Mouse (Mus musculus): ENCODE results near the gene Magi1.

Gene Magi1

GRCm38 (mm10) chr6:94158119-94158848 lies 125.4 kb downstream of the Magi1 start:
- no peak for DNase-seq (ENCODE audit: low spot score)

- no peak for DNase-seq (ENCODE audit: low spot score)
Observed at GRCm38 (mm10) chr6:94155996-94156395, 127.7 kb downstream of the Magi1 start.

GRCm38 (mm10) chr6:94154854-94155601 lies 128.7 kb downstream of the Magi1 start:
- DNase-seq (ENCODE audit: low spot score), result no peak

GRCm38 (mm10) chr6:94152881-94153280 lies 130.8 kb downstream of the Magi1 start:
- no peak for DNase-seq (ENCODE audit: low spot score)

- DNase-seq (ENCODE audit: low spot score), result no peak
Observed at GRCm38 (mm10) chr6:94150876-94151275, 132.8 kb downstream of the Magi1 start.

GRCm38 (mm10) chr6:94149800-94150199 lies 133.9 kb downstream of the Magi1 start:
- DNase-seq (ENCODE audit: low spot score), result no peak

- no peak for DNase-seq (ENCODE audit: low spot score)
Observed at GRCm38 (mm10) chr6:94146206-94146493, 137.6 kb downstream of the Magi1 start.

GRCm38 (mm10) chr6:94145430-94146205 lies 138.1 kb downstream of the Magi1 start:
- peak; percentile 36 for DNase-seq (ENCODE audit: low spot score)

- no peak for DNase-seq (ENCODE audit: low spot score)
Observed at GRCm38 (mm10) chr6:94142493-94142892, 141.2 kb downstream of the Magi1 start.

- DNase-seq (ENCODE audit: low spot score), result no peak
Observed at GRCm38 (mm10) chr6:94141496-94141895, 142.2 kb downstream of the Magi1 start.

GRCm38 (mm10) chr6:94139952-94140414 lies 143.7 kb downstream of the Magi1 start:
- no peak for DNase-seq (ENCODE audit: low spot score)

GRCm38 (mm10) chr6:94136693-94137092 lies 147.0 kb downstream of the Magi1 start:
- no peak for DNase-seq (ENCODE audit: low spot score)

- DNase-seq (ENCODE audit: low spot score), result no peak
Observed at GRCm38 (mm10) chr6:94134159-94134558, 149.6 kb downstream of the Magi1 start.

- no peak for DNase-seq (ENCODE audit: low spot score)
Observed at GRCm38 (mm10) chr6:94131999-94132398, 151.7 kb downstream of the Magi1 start.

GRCm38 (mm10) chr6:94130389-94130788 lies 153.3 kb downstream of the Magi1 start:
- DNase-seq (ENCODE audit: low spot score), result no peak

- DNase-seq (ENCODE audit: low spot score), result no peak
Observed at GRCm38 (mm10) chr6:94126763-94127162, 157.0 kb downstream of the Magi1 start.

GRCm38 (mm10) chr6:94125144-94125543 lies 158.6 kb downstream of the Magi1 start:
- no peak for DNase-seq (ENCODE audit: low spot score)

GRCm38 (mm10) chr6:94124279-94124678 lies 159.4 kb downstream of the Magi1 start:
- no peak for DNase-seq (ENCODE audit: low spot score)

GRCm38 (mm10) chr6:94122566-94123150 lies 161.1 kb downstream of the Magi1 start:
- DNase-seq (ENCODE audit: low spot score), result no peak

GRCm38 (mm10) chr6:94121488-94121887 lies 162.2 kb downstream of the Magi1 start:
- DNase-seq (ENCODE audit: low spot score), result no peak

- no peak for DNase-seq (ENCODE audit: low spot score)
Observed at GRCm38 (mm10) chr6:94116434-94117432, 167.0 kb downstream of the Magi1 start.

Measured in testis, postnatal 14 days (tissue).